Mouse (Mus musculus) T-helper 1 cell (primary cell): ENCODE results near the gene Pde6g.

Experiments used
- in situ Hi-C: fragments of 300-600 bp; cut with MboI, MseI; formaldehyde crosslinking; loops from one replicate; pipeline ENCODE4 v1.15.1; 2025; ENCODE audit warnings: high pct_unique_total_duplicates

The Pde6g gene

GRCm38 (mm10) chr11:120467051-120467735, 13.9 kb upstream of the Pde6g start, which contains the start of gene Arl16:
Arl16 (minus strand) TSS chr11:120467607.
- in situ Hi-C loops: no loop called here

GRCm38 (mm10) chr11:120465521-120465920, 12.2 kb upstream of the Pde6g start:
- in situ Hi-C loops: no loop called here

- in situ Hi-C loops: no loop called here
These were observed 11.1 kb upstream of the Pde6g start for GRCm38 (mm10) chr11:120464365-120464764.

GRCm38 (mm10) chr11:120463536-120463935, 10.2 kb upstream of the Pde6g start:
- in situ Hi-C loops: no loop called here

GRCm38 (mm10) chr11:120458847-120459597, 5.7 kb upstream of the Pde6g start:
- in situ Hi-C loops: no loop called here

- in situ Hi-C loops: no loop called here
These were observed 4.8 kb upstream of the Pde6g start, which contains the start of the genes Oxld1 and Ccdc137 for GRCm38 (mm10) chr11:120457772-120458751. Oxld1 (minus strand) TSS chr11:120458068. Ccdc137 (plus strand) TSS chr11:120458115.

GRCm38 (mm10) chr11:120457370-120457769, 4.1 kb upstream of the Pde6g start:
- in situ Hi-C loops: no loop called here

- in situ Hi-C loops: no loop called here
These were observed 2.1 kb upstream of the Pde6g start for GRCm38 (mm10) chr11:120455413-120455812.

GRCm38 (mm10) chr11:120454965-120455364, 1.7 kb upstream of the Pde6g start:
- in situ Hi-C loops: no loop called here

- in situ Hi-C loops: no loop called here
These were observed 1.1 kb downstream of the Pde6g start for GRCm38 (mm10) chr11:120452246-120452645.

- in situ Hi-C loops: no loop called here
These were observed 6.1 kb downstream of the Pde6g start for GRCm38 (mm10) chr11:120447179-120447578.

- in situ Hi-C loops: no loop called here
These were observed 7.8 kb downstream of the Pde6g start for GRCm38 (mm10) chr11:120445475-120445874.

- in situ Hi-C loops: no loop called here
These were observed 9.2 kb downstream of the Pde6g start for GRCm38 (mm10) chr11:120444106-120444505.

- in situ Hi-C loops: no loop called here
These were observed 10.5 kb downstream of the Pde6g start for GRCm38 (mm10) chr11:120442765-120443280.

GRCm38 (mm10) chr11:120442344-120442743, 11.0 kb downstream of the Pde6g start, which contains the start of gene Tspan10:
Tspan10 (plus strand) TSS chr11:120442644.
- in situ Hi-C loops: no loop called here

GRCm38 (mm10) chr11:120437857-120438385, 15.4 kb downstream of the Pde6g start:
- in situ Hi-C loops: no loop called here

GRCm38 (mm10) chr11:120437152-120437856, 16.0 kb downstream of the Pde6g start, which contains the start of gene Nploc4:
Nploc4 (minus strand) TSS chr11:120437708.
- in situ Hi-C loops: no loop called here

- in situ Hi-C loops: no loop called here
These were observed 26.6 kb downstream of the Pde6g start for GRCm38 (mm10) chr11:120426727-120427126.

- in situ Hi-C loops: no loop called here
These were observed 29.6 kb downstream of the Pde6g start for GRCm38 (mm10) chr11:120423569-120424295.
